Mouse (Mus musculus) kidney, adult 2 months (tissue): ENCODE measurements around the gene Vcam1.

Experiments
- CTCF ChIP-seq: fragments of 200-500 bp; conservative IDR thresholded peaks from 2 replicates; pipeline ENCODE4 v1.5.1; 2011; ENCODE audit warnings: low read depth, mild to moderate bottlenecking, control low read depth, low read length, moderate library complexity, mixed read lengths; ENCODE audit not compliant: insufficient read depth, insufficient read length
- POLR2A ChIP-seq: fragments of 200-500 bp; IDR thresholded peaks from one replicate; pipeline ENCODE4 v1.6.1; 2011; ENCODE audit warnings: low read depth, low read length, control low read depth

GRCm38 (mm10) chr3:116078490-116078889 lies 51.0 kb downstream of the Vcam1 start:
- no peak for TF ChIP-seq CTCF
- TF ChIP-seq POLR2A = no peak
